Mouse (Mus musculus) neural tube, embryonic 14.5 days (tissue): ENCODE measurements at regions not wholly inside any gene's neighbourhood (a gene's known extent, or its start where the extent isn't known, plus 50 kb on each side); places are given as distances from the start of the nearest gene placed in this dataset.

ENCODE experiments used
- ATAC-seq: fragments of 200-750 bp; cut with Nextera tagmentation; 2 replicates; pipeline ENCODE4 v1.8.0; 2017; ENCODE audit warnings: low read depth, mild to moderate bottlenecking, moderate TSS enrichment, moderate library complexity
- H3K27ac ChIP-seq: fragments of 300-500 bp; sonication (generic); 2 replicates; pipeline ENCODE4 v1.5.1; 2014; ENCODE audit warnings: low read depth, mild to moderate bottlenecking, control low read depth, low read length, moderate library complexity, mixed read lengths
- H3K27me3 ChIP-seq: fragments of 300-500 bp; sonication (generic); 2 replicates; pipeline ENCODE4 v1.6.1; 2014; ENCODE audit warnings: low read length; ENCODE audit not compliant: control insufficient read depth, insufficient read depth
- H3K36me3 ChIP-seq: fragments of 300-500 bp; sonication (generic); 2 replicates; pipeline ENCODE4 v1.6.1; 2014; ENCODE audit warnings: low read length, mixed read lengths; ENCODE audit not compliant: control insufficient read depth, insufficient read depth
- H3K4me1 ChIP-seq: fragments of 300-500 bp; sonication (generic); 2 replicates; pipeline ENCODE4 v1.6.1; 2014; ENCODE audit warnings: low read length; ENCODE audit not compliant: control insufficient read depth, insufficient read depth
- H3K4me2 ChIP-seq: fragments of 300-500 bp; sonication (generic); 2 replicates; pipeline ENCODE4 v1.6.1; 2014; ENCODE audit warnings: mild to moderate bottlenecking, low read depth, low read length, control low read depth
- H3K4me3 ChIP-seq: fragments of 300-500 bp; sonication (generic); 2 replicates; pipeline ENCODE4 v1.5.1; 2014; ENCODE audit warnings: low read depth, low read length, control low read depth, mixed read lengths
- H3K9ac ChIP-seq: fragments of 300-500 bp; sonication (generic); replicated peaks from 2 replicates; pipeline ENCODE4 v1.6.1; 2014; ENCODE audit warnings: low read depth, mild to moderate bottlenecking, control low read depth, low read length, mixed read lengths
- H3K9me3 ChIP-seq: fragments of 300-500 bp; sonication (generic); 2 replicates; pipeline ENCODE4 v1.6.1; 2016; ENCODE audit warnings: low read length; ENCODE audit not compliant: control insufficient read depth
- WGBS: fragments of 180-500 bp; shearing (Covaris S2); extraction: QIAGEN DNeasy Blood & Tissue Kit; methylation state at CpG from one replicate; pipeline ENCODE4 v1.1.7; 2014; 5-methylcytosine and 5-hydroxymethylcytosine counted together

- no peak overlapping the region for H3K9ac ChIP-seq
- ATAC-seq: no peak; the same call in 1 of the 2 replicates
- H3K27ac ChIP-seq: no peak overlapping the region
- no peak overlapping the region for H3K4me3 ChIP-seq
- no peaks in the 10 kb centered on the region for H3K36me3 ChIP-seq
- H3K27me3 ChIP-seq: no peaks in the 10 kb centered on the region
- H3K9me3 ChIP-seq: no peaks in the 10 kb centered on the region
- no peak overlapping the region for H3K4me2 ChIP-seq
- 50% methylated on average over 9 of the region's 9 CpGs for WGBS
- no peaks in the 10 kb centered on the region for H3K4me1 ChIP-seq
Measured at GRCm38 (mm10) chr7:94798101-94798500, 1372.9 kb upstream of the Tenm4 start.

GRCm38 (mm10) chr7:94841197-94841596 lies 1329.8 kb upstream of the Tenm4 start:
- Histone ChIP-seq H3K9me3 (no peaks in the 10 kb centered on the region), H3K4me3 (no peak overlapping the region), H3K27me3 (no peaks in the 10 kb centered on the region), H3K4me2 (no peak overlapping the region), H3K4me1 (no peaks in the 10 kb centered on the region), H3K36me3 (no peaks in the 10 kb centered on the region), H3K27ac (no peak overlapping the region), H3K9ac (no peak overlapping the region)
- WGBS: 93% methylated on average over 4 of the region's 4 CpGs
- ATAC-seq: no peak

GRCm38 (mm10) chr7:94851360-94851759 lies 1319.7 kb upstream of the Tenm4 start:
- no peaks in the 10 kb centered on the region for H3K9me3 ChIP-seq
- H3K27ac ChIP-seq: no peak overlapping the region
- H3K4me2 ChIP-seq: no peak overlapping the region
- no peaks in the 10 kb centered on the region for H3K27me3 ChIP-seq
- no peak overlapping the region for H3K9ac ChIP-seq
- ATAC-seq: no peak
- WGBS: 96% methylated on average over 13 of the region's 13 CpGs
- no peak overlapping the region for H3K4me3 ChIP-seq
- H3K4me1 ChIP-seq: no peaks in the 10 kb centered on the region
- no peaks in the 10 kb centered on the region for H3K36me3 ChIP-seq

GRCm38 (mm10) chr7:94856636-94857035 lies 1314.4 kb upstream of the Tenm4 start:
- no peak overlapping the region for H3K9ac ChIP-seq
- no peaks in the 10 kb centered on the region for H3K27me3 ChIP-seq
- WGBS: 92% methylated on average over 2 of the region's 2 CpGs
- H3K9me3 ChIP-seq: no peaks in the 10 kb centered on the region
- no peak overlapping the region for H3K4me2 ChIP-seq
- H3K4me3 ChIP-seq: no peak overlapping the region
- no peak for ATAC-seq
- H3K4me1 ChIP-seq: no peaks in the 10 kb centered on the region
- no peaks in the 10 kb centered on the region for H3K36me3 ChIP-seq
- no peak overlapping the region for H3K27ac ChIP-seq

GRCm38 (mm10) chr7:94890711-94891430 lies 1280.2 kb upstream of the Tenm4 start:
- H3K9ac ChIP-seq: no peak overlapping the region
- no peak; the same call in 1 of the 2 replicates for ATAC-seq
- no peak overlapping the region for H3K27ac ChIP-seq
- H3K9me3 ChIP-seq: no peaks in the 10 kb centered on the region
- no peak overlapping the region for H3K4me3 ChIP-seq
- 70% methylated on average over 2 of the region's 2 CpGs for WGBS
- H3K4me1 ChIP-seq: no peaks in the 10 kb centered on the region
- no peaks in the 10 kb centered on the region for H3K36me3 ChIP-seq
- no peaks in the 10 kb centered on the region for H3K27me3 ChIP-seq
- no peak overlapping the region for H3K4me2 ChIP-seq

- no peak overlapping the region for H3K4me3 ChIP-seq
- WGBS: 63% methylated on average over 3 of the region's 3 CpGs
- no peaks in the 10 kb centered on the region for H3K9me3 ChIP-seq
- H3K4me1 ChIP-seq: no peaks in the 10 kb centered on the region
- H3K27ac ChIP-seq: no peak overlapping the region
- H3K9ac ChIP-seq: no peak overlapping the region
- no peak for ATAC-seq
- no peaks in the 10 kb centered on the region for H3K36me3 ChIP-seq
- H3K4me2 ChIP-seq: no peak overlapping the region
- H3K27me3 ChIP-seq: no peaks in the 10 kb centered on the region
Measured at GRCm38 (mm10) chr7:94898088-94898487, 1273.0 kb upstream of the Tenm4 start.

GRCm38 (mm10) chr7:94926547-94927123 lies 1244.4 kb upstream of the Tenm4 start:
- Histone ChIP-seq H3K4me2 (no peak overlapping the region), H3K9me3 (no peaks in the 10 kb centered on the region)
- 64% methylated on average over 3 of the region's 3 CpGs for WGBS

GRCm38 (mm10) chr7:94963758-94964299 lies 1207.2 kb upstream of the Tenm4 start:
- no peaks in the 10 kb centered on the region for H3K36me3 ChIP-seq
- no peak; the same call in 1 of the 2 replicates for ATAC-seq
- WGBS: 39% methylated on average over 2 of the region's 2 CpGs

More at GRCm38 (mm10) chr7:94926547-94927123, 1244.4 kb upstream of the Tenm4 start:
- H3K27ac ChIP-seq: no peak overlapping the region
- no peak overlapping the region for H3K9ac ChIP-seq
- no peaks in the 10 kb centered on the region for H3K36me3 ChIP-seq
- no peak overlapping the region for H3K4me3 ChIP-seq
- no peak for ATAC-seq
- H3K27me3 ChIP-seq: no peaks in the 10 kb centered on the region
- H3K4me1 ChIP-seq: no peaks in the 10 kb centered on the region

GRCm38 (mm10) chr7:94967601-94968000 lies 1203.4 kb upstream of the Tenm4 start:
- Histone ChIP-seq H3K27me3 (no peaks in the 10 kb centered on the region), H3K4me2 (no peak overlapping the region), H3K36me3 (no peaks in the 10 kb centered on the region), H3K9me3 (no peaks in the 10 kb centered on the region), H3K4me3 (no peak overlapping the region), H3K4me1 (no peaks in the 10 kb centered on the region), H3K9ac (no peak overlapping the region), H3K27ac (no peak overlapping the region)
- no peak for ATAC-seq

More at GRCm38 (mm10) chr7:94963758-94964299, 1207.2 kb upstream of the Tenm4 start:
- Histone ChIP-seq H3K4me3 (no peak overlapping the region), H3K27me3 (no peaks in the 10 kb centered on the region), H3K9me3 (no peaks in the 10 kb centered on the region), H3K4me1 (no peaks in the 10 kb centered on the region), H3K4me2 (no peak overlapping the region), H3K9ac (no peak overlapping the region), H3K27ac (no peak overlapping the region)
